Mouse (Mus musculus) olfactory bulb, adult 2 months (tissue): ENCODE measurements around the gene Rpl34.

Experiments used
- CTCF ChIP-seq: fragments of 200-500 bp; IDR thresholded peaks from 2 replicates; pipeline ENCODE4 v1.5.1; 2012; ENCODE audit warnings: low read depth, mild to moderate bottlenecking, low read length, moderate library complexity; ENCODE audit not compliant: insufficient read depth
- POLR2A ChIP-seq: fragments of 200-500 bp; IDR thresholded peaks from 2 replicates; pipeline ENCODE4 v1.6.1; 2012; ENCODE audit warnings: mild to moderate bottlenecking, low read depth, low read length, moderate library complexity; ENCODE audit not compliant: insufficient read depth

DNA sequence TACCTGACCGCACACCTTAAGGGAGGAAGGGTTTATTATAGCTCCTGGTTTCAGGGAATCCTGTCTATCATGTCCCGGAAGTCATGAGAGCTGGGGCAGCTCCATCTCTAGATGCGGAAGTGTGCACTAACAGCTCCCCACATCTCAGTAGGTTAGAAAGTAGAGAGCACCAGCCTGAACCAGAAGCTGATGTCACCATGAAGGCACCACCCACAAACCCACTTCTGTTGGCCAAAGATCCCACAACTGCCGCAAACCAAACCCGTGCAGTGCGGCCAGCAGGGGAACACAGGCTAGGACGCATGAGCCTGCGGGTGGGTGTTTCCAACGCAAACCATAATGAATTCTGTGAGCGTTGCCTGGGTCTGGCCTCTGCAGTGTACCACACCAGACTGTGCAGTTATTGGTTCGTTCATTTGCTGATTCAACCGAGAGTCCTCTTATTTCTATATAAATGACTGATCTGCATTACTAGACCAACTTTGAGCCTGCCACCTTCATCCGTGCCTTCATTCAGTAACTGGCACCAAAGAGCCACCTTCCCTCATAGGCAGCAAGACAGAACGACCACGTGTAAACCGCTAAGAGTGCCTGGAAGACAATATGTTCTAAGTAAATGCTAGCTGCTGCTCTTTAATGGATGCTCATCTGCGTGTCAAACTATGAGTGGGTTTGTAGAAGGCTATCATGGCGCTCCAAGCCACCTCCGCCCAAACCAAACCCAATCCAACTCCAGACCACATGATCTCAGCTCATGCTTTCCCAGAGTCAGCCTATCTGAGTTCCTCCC lies 52.3 kb downstream of the Rpl34 start:
- TF ChIP-seq CTCF (no peak), POLR2A (no peak)
